ENCODE assay signal across 33 mouse cellular contexts in the genomic region with DNA sequence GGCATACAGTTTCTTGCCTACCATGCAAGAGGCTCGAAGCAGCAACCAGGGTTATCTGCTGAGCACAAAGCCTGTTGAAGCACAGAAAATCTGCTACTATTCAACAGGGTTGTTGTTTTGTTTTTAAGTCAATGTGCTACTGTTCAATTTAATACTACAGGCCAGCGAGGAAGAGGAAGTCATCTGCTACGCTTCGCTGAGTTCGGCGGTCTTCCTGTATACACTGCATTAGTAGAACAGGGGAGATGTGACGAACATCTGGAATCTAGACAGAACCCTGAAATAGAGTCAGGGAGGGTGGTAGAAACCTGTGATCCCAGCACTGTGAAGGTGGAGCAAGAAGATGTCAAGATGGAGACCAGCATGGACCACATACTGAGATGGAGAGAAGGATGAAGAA. TPM values are rescaled to one million over a fixed set of nuclear protein-coding genes. Genes with fewer than 3 reads are reported as not detected.
"Had no signal": no experiment of that assay in that cellular context is flagged by ENCODE, and none has a peak within 500 bp of the region (broad histone marks: within the 10 kb centered on the region; RNA-seq: fewer than 3 reads in every experiment).

No protein-coding gene starts in this region.

- ATAC-seq: intestine, embryonic 16.5 days; midbrain, embryonic 13.5 days; midbrain, embryonic 16.5 days had no signal

- H3K27me3 ChIP-seq: liver, embryonic 13.5 days; midbrain, embryonic 13.5 days; neural tube, embryonic 13.5 days had no signal

- H3K4me3 ChIP-seq: left cerebral cortex, adult 2 months; liver, embryonic 13.5 days; megakaryocyte, embryonic 14.5 days; midbrain, embryonic 10.5 days; midbrain, embryonic 13.5 days; myocyte; neural tube, embryonic 13.5 days had no signal

- H3K4me1 ChIP-seq: liver, embryonic 13.5 days; midbrain, embryonic 10.5 days; midbrain, embryonic 13.5 days; neural tube, embryonic 13.5 days had no signal

- H3K36me3 ChIP-seq: liver, embryonic 13.5 days; midbrain, embryonic 10.5 days; midbrain, embryonic 13.5 days; neural tube, embryonic 13.5 days had no signal

- DNase-seq: kidney, adult 18-20 months; kidney, adult 9 months; kidney, postnatal 25 days; layer of hippocampus, postnatal 36 days; liver, embryonic 13.5 days; lung, adult 2 months; lung, postnatal 14 days; right cerebral cortex, adult 18-20 months; right cerebral cortex, postnatal 14 days; right cerebral cortex, postnatal 4 days; thymus, adult 2 months; thymus, postnatal 14 days; thymus, postnatal 4 days had no signal

- H3K9me3 ChIP-seq: liver, embryonic 13.5 days; megakaryocyte, embryonic 14.5 days; midbrain, embryonic 10.5 days; midbrain, embryonic 13.5 days; neural tube, embryonic 13.5 days had no signal

RNA-seq across cellular contexts. Expression of a gene that starts 8.4 kb away (rescaled TPM):
- total RNA-seq: layer of hippocampus, adult 8-10 months; layer of hippocampus, postnatal 36 days; left cerebral cortex, adult 2 months; left cerebral cortex, postnatal 10 days; liver, adult 2 months; monocyte, adult 5-6 weeks had no signal
- polyA plus RNA-seq: intestine, embryonic 16.5 days; kidney, postnatal 0 days; large intestine, adult 2 months; limb, embryonic 11.5 days; limb, embryonic 14.5 days; liver, adult 2 months; liver, embryonic 13.5 days; liver, embryonic 16.5 days; lung, adult 2 months; lung, embryonic 16.5 days; midbrain, embryonic 10.5 days; midbrain, embryonic 13.5 days; midbrain, embryonic 16.5 days; myocyte; neural tube, embryonic 13.5 days; stomach, embryonic 14.5 days; stomach, postnatal 0 days; thymus, adult 2 months had no signal

RNA-seq across cellular contexts. Expression of a gene that starts 8.5 kb away (rescaled TPM):
- total RNA-seq: left cerebral cortex, postnatal 10 days; liver, adult 2 months; monocyte, adult 5-6 weeks had no signal
- polyA plus RNA-seq: intestine, embryonic 16.5 days; kidney, postnatal 0 days; liver, adult 2 months; liver, embryonic 13.5 days; liver, embryonic 16.5 days had no signal

RNA-seq across cellular contexts. Expression of a gene that starts 15.3 kb away (rescaled TPM):
- total RNA-seq: monocyte, adult 5-6 weeks had no signal
- polyA plus RNA-seq: liver, adult 2 months had no signal

RNA-seq across cellular contexts. Expression of a gene that starts 21.0 kb away (rescaled TPM):
- total RNA-seq: liver, adult 2 months had no signal
